Mouse (Mus musculus): Measurements from ENCODE around the gene Gsdma3.

Gene Gsdma3

GRCm38 (mm10) chr11:98625611-98626410 lies at the start of gene Gsdma3, which contains the start of gene Gm12355:
Gene Gsdma3, plus strand, starts transcription at chr11:98626360.
Gene Gm12355, minus strand, starts transcription at chr11:98625661.
- DNase-seq = no peak

- no peak for DNase-seq
These were observed 48.4 kb upstream of the Gsdma3 start for GRCm38 (mm10) chr11:98577776-98578175.

GRCm38 (mm10) chr11:98580301-98581121 lies 45.6 kb upstream of the Gsdma3 start:
- DNase-seq = no peak

GRCm38 (mm10) chr11:98581286-98582029 lies 44.7 kb upstream of the Gsdma3 start:
- no peak for DNase-seq

- DNase-seq = no peak
These were observed 44.2 kb upstream of the Gsdma3 start for GRCm38 (mm10) chr11:98582030-98582388.

GRCm38 (mm10) chr11:98582551-98583264 lies 43.5 kb upstream of the Gsdma3 start:
- no peak for DNase-seq

- no peak for DNase-seq
These were observed 43.0 kb upstream of the Gsdma3 start for GRCm38 (mm10) chr11:98583265-98583552.

- peak; percentile 44 for DNase-seq
These were observed 42.6 kb upstream of the Gsdma3 start for GRCm38 (mm10) chr11:98583571-98583970.

GRCm38 (mm10) chr11:98584146-98584545 lies 42.0 kb upstream of the Gsdma3 start:
- DNase-seq = no peak

- no peak for DNase-seq
These were observed 41.5 kb upstream of the Gsdma3 start for GRCm38 (mm10) chr11:98584629-98585177.

- DNase-seq = no peak
These were observed 39.9 kb upstream of the Gsdma3 start for GRCm38 (mm10) chr11:98586087-98586891.

- DNase-seq = peak; percentile 99
These were observed 39.1 kb upstream of the Gsdma3 start, which contains the start of gene Ormdl3 for GRCm38 (mm10) chr11:98586892-98587563. Gene Ormdl3, minus strand, starts transcription at chr11:98587368.

- DNase-seq = peak; percentile 39
These were observed 38.2 kb upstream of the Gsdma3 start for GRCm38 (mm10) chr11:98587684-98588546.

GRCm38 (mm10) chr11:98588833-98589281 lies 37.3 kb upstream of the Gsdma3 start:
- DNase-seq = no peak

GRCm38 (mm10) chr11:98589306-98589705 lies 36.9 kb upstream of the Gsdma3 start:
- no peak for DNase-seq

GRCm38 (mm10) chr11:98590548-98591445 lies 35.4 kb upstream of the Gsdma3 start:
- no peak for DNase-seq

- DNase-seq = peak; percentile 50
These were observed 31.1 kb upstream of the Gsdma3 start for GRCm38 (mm10) chr11:98595021-98595420.

- DNase-seq = no peak
These were observed 30.7 kb upstream of the Gsdma3 start for GRCm38 (mm10) chr11:98595473-98595872.

GRCm38 (mm10) chr11:98595955-98596354 lies 30.2 kb upstream of the Gsdma3 start:
- no peak for DNase-seq
